Mouse (Mus musculus): ENCODE results near the gene Wfikkn2. TPM values are rescaled to one million over a fixed set of nuclear protein-coding genes. Genes with fewer than 3 reads are reported as not detected.
A peak's percentile ranks its signal among the peaks of the same experiment; 100 is the strongest.
"Not testable (repeated sequence)": the region's sequence is repeated elsewhere in the genome, so short reads cannot be mapped to it uniquely, and the experiment has no call there.

Wfikkn2 gene
- polyA plus RNA-seq, 1 experiment, result 0.28 TPM

GRCm38 (mm10) chr11:94272960-94273927 lies 27.4 kb upstream of the Wfikkn2 start:
- H3K4me1 ChIP-seq (ENCODE audit: control insufficient read depth, insufficient read depth, insufficient read length, low read length), result no peaks in the 10 kb centered on the region; the same call in 1 of the 2 replicates
- H3K4me3 ChIP-seq (ENCODE audit: insufficient read depth, low read depth, low read length), result no peak overlapping the region
- H3K27ac ChIP-seq (replicated peaks; ENCODE audit: low read depth, low read length), result no peak overlapping the region

GRCm38 (mm10) chr11:94271015-94271414 lies 25.2 kb upstream of the Wfikkn2 start:
- no peak overlapping the region for H3K27ac ChIP-seq (replicated peaks; ENCODE audit: low read depth, low read length)
- H3K4me3 ChIP-seq (ENCODE audit: insufficient read depth, low read depth, low read length), result no peak overlapping the region
- H3K4me1 ChIP-seq (ENCODE audit: control insufficient read depth, insufficient read depth, insufficient read length, low read length), result no peaks in the 10 kb centered on the region; the same call in 1 of the 2 replicates

GRCm38 (mm10) chr11:94269906-94270305 lies 24.1 kb upstream of the Wfikkn2 start:
- Histone ChIP-seq H3K4me3 (ENCODE audit: insufficient read depth, low read depth, low read length) (no peak overlapping the region), H3K4me1 (ENCODE audit: control insufficient read depth, insufficient read depth, insufficient read length, low read length) (no peaks in the 10 kb centered on the region; the same call in 1 of the 2 replicates), H3K27ac (replicated peaks; ENCODE audit: low read depth, low read length) (no peak overlapping the region)

- Histone ChIP-seq H3K4me1 (ENCODE audit: control insufficient read depth, insufficient read depth, insufficient read length, low read length) (no peaks in the 10 kb centered on the region; the same call in 1 of the 2 replicates), H3K4me3 (ENCODE audit: insufficient read depth, low read depth, low read length) (no peak overlapping the region), H3K27ac (replicated peaks; ENCODE audit: low read depth, low read length) (no peak overlapping the region)
These were observed 23.0 kb upstream of the Wfikkn2 start for GRCm38 (mm10) chr11:94268761-94269160.

- not testable (repeated sequence) for H3K4me3 ChIP-seq (ENCODE audit: insufficient read depth, low read depth, low read length); H3K27ac ChIP-seq (replicated peaks; ENCODE audit: low read depth, low read length); H3K4me1 ChIP-seq (ENCODE audit: control insufficient read depth, insufficient read depth, insufficient read length, low read length)
These were observed 20.4 kb upstream of the Wfikkn2 start for GRCm38 (mm10) chr11:94266155-94266554.

- Histone ChIP-seq H3K4me1 (ENCODE audit: control insufficient read depth, insufficient read depth, insufficient read length, low read length) (no peaks in the 10 kb centered on the region; the same call in 1 of the 2 replicates), H3K4me3 (ENCODE audit: insufficient read depth, low read depth, low read length) (peak overlapping the region; percentile 23; the same call in 1 of the 2 replicates), H3K27ac (replicated peaks; ENCODE audit: low read depth, low read length) (no peak overlapping the region)
These were observed 19.5 kb upstream of the Wfikkn2 start for GRCm38 (mm10) chr11:94265134-94265785.

GRCm38 (mm10) chr11:94261585-94262370 lies 16.0 kb upstream of the Wfikkn2 start:
- Histone ChIP-seq H3K4me3 (ENCODE audit: insufficient read depth, low read depth, low read length) (no peak overlapping the region), H3K27ac (replicated peaks; ENCODE audit: low read depth, low read length) (no peak overlapping the region)

GRCm38 (mm10) chr11:94259814-94260213 lies 14.0 kb upstream of the Wfikkn2 start:
- no peak overlapping the region for H3K27ac ChIP-seq (replicated peaks; ENCODE audit: low read depth, low read length)
- H3K4me3 ChIP-seq (ENCODE audit: insufficient read depth, low read depth, low read length), result no peak overlapping the region
- no peaks in the 10 kb centered on the region for H3K4me1 ChIP-seq (ENCODE audit: control insufficient read depth, insufficient read depth, insufficient read length, low read length)

More at GRCm38 (mm10) chr11:94261585-94262370, 16.0 kb upstream of the Wfikkn2 start:
- no peaks in the 10 kb centered on the region for H3K4me1 ChIP-seq (ENCODE audit: control insufficient read depth, insufficient read depth, insufficient read length, low read length)

- Histone ChIP-seq H3K4me3 (ENCODE audit: insufficient read depth, low read depth, low read length) (no peak overlapping the region), H3K4me1 (ENCODE audit: control insufficient read depth, insufficient read depth, insufficient read length, low read length) (no peaks in the 10 kb centered on the region), H3K27ac (replicated peaks; ENCODE audit: low read depth, low read length) (no peak overlapping the region)
These were observed 12.2 kb upstream of the Wfikkn2 start for GRCm38 (mm10) chr11:94257987-94258386.

- H3K4me1 ChIP-seq (ENCODE audit: control insufficient read depth, insufficient read depth, insufficient read length, low read length), result no peaks in the 10 kb centered on the region
- no peak overlapping the region for H3K4me3 ChIP-seq (ENCODE audit: insufficient read depth, low read depth, low read length)
- H3K27ac ChIP-seq (replicated peaks; ENCODE audit: low read depth, low read length), result no peak overlapping the region
These were observed 9.9 kb upstream of the Wfikkn2 start for GRCm38 (mm10) chr11:94255733-94256132.

- no peak overlapping the region for H3K27ac ChIP-seq (replicated peaks; ENCODE audit: low read depth, low read length)
These were observed 7.9 kb upstream of the Wfikkn2 start for GRCm38 (mm10) chr11:94253691-94254090.

GRCm38 (mm10) chr11:94253156-94253555 lies 7.4 kb upstream of the Wfikkn2 start:
- Histone ChIP-seq H3K4me1 (ENCODE audit: control insufficient read depth, insufficient read depth, insufficient read length, low read length) (no peaks in the 10 kb centered on the region), H3K4me3 (ENCODE audit: insufficient read depth, low read depth, low read length) (no peak overlapping the region), H3K27ac (replicated peaks; ENCODE audit: low read depth, low read length) (no peak overlapping the region)

More at GRCm38 (mm10) chr11:94253691-94254090, 7.9 kb upstream of the Wfikkn2 start:
- Histone ChIP-seq H3K4me3 (ENCODE audit: insufficient read depth, low read depth, low read length) (no peak overlapping the region), H3K4me1 (ENCODE audit: control insufficient read depth, insufficient read depth, insufficient read length, low read length) (no peaks in the 10 kb centered on the region)

- H3K4me3 ChIP-seq (ENCODE audit: insufficient read depth, low read depth, low read length), result no peak overlapping the region
- no peaks in the 10 kb centered on the region for H3K4me1 ChIP-seq (ENCODE audit: control insufficient read depth, insufficient read depth, insufficient read length, low read length)
- H3K27ac ChIP-seq (replicated peaks; ENCODE audit: low read depth, low read length), result no peak overlapping the region
These were observed 920 bp upstream of the Wfikkn2 start for GRCm38 (mm10) chr11:94246789-94247061.

GRCm38 (mm10) chr11:94244385-94244784 lies 1.4 kb downstream of the Wfikkn2 start:
- no peak overlapping the region for H3K4me3 ChIP-seq (ENCODE audit: insufficient read depth, low read depth, low read length)
- no peaks in the 10 kb centered on the region for H3K4me1 ChIP-seq (ENCODE audit: control insufficient read depth, insufficient read depth, insufficient read length, low read length)
- no peak overlapping the region for H3K27ac ChIP-seq (replicated peaks; ENCODE audit: low read depth, low read length)

Measured in brown adipose tissue, adult 24 weeks (tissue).